Mouse (Mus musculus) kidney, adult 2 months (tissue): ENCODE results near the gene Nans.

Experiments used
- CTCF ChIP-seq: fragments of 200-500 bp; conservative IDR thresholded peaks from 2 replicates; pipeline ENCODE4 v1.5.1; 2011; ENCODE audit warnings: low read depth, mild to moderate bottlenecking, control low read depth, low read length, moderate library complexity, mixed read lengths; ENCODE audit not compliant: insufficient read depth, insufficient read length
- POLR2A ChIP-seq: fragments of 200-500 bp; IDR thresholded peaks from one replicate; pipeline ENCODE4 v1.6.1; 2011; ENCODE audit warnings: low read depth, low read length, control low read depth

- TF ChIP-seq CTCF (no peak), POLR2A (no peak)
Observed at GRCm38 (mm10) chr4:46493071-46493470, 4.0 kb downstream of the Nans start.
